Mouse (Mus musculus) layer of hippocampus, postnatal 36 days (tissue): Measurements from ENCODE around the gene Klhl26. TPM values are rescaled to one million over a fixed set of nuclear protein-coding genes. Genes with fewer than 3 reads are reported as not detected.

ENCODE experiments used
- DNase-seq, 2 experiments: peaks; one replicate each; pipeline ENCODE4 v3.0.0; 2022
- total RNA-seq, 2 experiments: library from RNA; stranded (reverse); gene quantifications; 2 replicates each; pipeline ENCODE4 v1.2.3; 2021

The Klhl26 gene
- total RNA-seq, 2 experiments from 2014 or later, result 57.4 to 59.0 TPM

DNA sequence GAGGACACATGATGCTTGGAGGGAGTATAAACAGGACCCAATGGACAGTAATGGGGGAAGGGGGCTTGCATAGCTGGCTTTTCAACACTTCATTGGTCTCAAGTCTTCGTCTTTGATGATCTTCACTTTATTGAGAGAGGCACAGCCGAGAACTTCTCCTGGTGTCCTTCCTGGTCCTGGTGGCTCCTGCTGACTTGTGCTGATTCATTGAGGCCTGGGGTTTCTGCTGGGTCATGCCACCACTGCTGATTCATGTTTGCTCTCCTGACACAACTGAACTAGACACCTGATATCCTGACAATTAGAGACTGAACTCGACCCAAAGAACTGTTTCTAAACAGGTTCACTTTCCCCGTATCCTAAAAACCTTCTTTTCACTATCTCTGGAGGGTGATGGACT is 33.4 kb downstream of the Klhl26 start:
- no peak for DNase-seq

GRCm38 (mm10) chr8:70441565-70441964 is 35.2 kb downstream of the Klhl26 start:
- DNase-seq, result no peak

- DNase-seq, result no peak
Measured at GRCm38 (mm10) chr8:70440246-70440645, 36.5 kb downstream of the Klhl26 start.

GRCm38 (mm10) chr8:70439848-70440179 is 37.0 kb downstream of the Klhl26 start:
- no peak for DNase-seq

GRCm38 (mm10) chr8:70439055-70439847 is 37.5 kb downstream of the Klhl26 start, which contains the start of gene Crtc1:
Gene Crtc1, minus strand, starts transcription at chr8:70439579.
- DNase-seq, result peak; percentile 97

GRCm38 (mm10) chr8:70438423-70438822 is 38.3 kb downstream of the Klhl26 start:
- DNase-seq, result no peak

GRCm38 (mm10) chr8:70435156-70435555 is 41.6 kb downstream of the Klhl26 start:
- no peak for DNase-seq

- no peak for DNase-seq
Measured at GRCm38 (mm10) chr8:70432991-70433536, 43.7 kb downstream of the Klhl26 start.

DNA sequence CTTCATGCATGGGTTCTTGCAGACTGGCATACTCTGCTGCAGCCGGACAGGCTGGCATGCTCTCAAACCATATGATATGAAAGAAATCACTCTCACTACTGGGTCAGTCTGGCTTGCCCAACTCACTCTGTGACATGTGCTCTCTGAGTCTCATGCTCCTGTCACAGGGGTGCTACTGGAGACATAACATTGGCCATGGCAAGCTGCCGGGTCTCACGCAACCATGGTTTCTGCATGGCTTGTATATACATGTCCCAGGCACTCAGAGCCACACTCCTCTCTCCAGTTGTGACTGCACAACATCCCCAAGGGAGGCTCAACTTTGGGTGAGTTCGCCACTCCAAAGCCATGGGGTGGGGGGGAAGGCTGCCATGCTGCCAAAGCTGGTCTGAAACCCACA is 45.6 kb downstream of the Klhl26 start:
- DNase-seq, result no peak

DNA sequence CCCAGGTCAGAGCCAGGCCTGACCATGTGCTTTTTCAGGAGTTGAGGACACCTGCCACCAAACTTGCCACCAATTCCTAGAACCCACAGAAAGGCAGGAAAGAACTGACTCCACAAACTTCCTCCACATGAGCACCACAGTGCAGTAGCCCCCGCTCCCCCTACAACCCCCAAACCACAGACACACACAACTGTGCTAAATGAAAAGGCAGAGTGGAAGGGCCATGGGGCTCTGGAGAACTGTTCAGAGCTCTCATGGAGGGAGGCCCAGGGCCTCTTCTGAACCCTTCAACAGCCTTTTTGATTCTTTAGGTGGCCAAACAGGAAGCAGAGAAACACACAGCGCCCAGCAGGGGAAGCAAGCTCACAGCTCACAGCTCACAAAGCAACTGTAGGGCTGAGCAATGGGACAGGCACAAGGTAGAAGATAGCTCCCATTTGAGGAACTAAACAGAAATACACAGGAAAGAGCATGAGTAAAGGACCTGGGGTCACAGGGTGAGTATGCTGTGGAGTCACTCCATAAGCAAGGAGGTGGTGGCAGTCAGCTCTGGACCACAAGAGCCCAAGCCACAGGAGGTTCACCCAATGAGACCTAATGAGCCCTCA is 50.4 kb downstream of the Klhl26 start:
- no peak for DNase-seq

DNA sequence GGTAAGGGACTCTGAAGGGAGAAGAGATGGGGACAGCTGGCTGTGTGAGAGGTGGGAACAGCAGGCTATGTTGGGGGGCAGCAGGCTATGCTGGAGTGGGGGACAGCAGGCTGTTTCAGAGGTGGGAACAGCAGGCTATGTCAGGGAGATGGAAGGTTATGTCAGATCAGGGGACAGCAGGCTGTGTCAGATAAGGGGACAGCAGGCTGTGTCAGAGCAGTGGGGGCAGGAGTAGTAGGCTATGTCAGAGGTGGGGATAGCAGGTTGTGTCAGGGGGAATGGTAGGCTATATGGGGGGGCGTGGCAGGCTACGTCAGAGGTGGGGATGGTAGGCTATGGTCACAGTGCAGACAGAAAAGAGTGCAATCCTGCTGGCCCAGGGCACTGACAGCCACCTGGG is 54.0 kb downstream of the Klhl26 start:
- DNase-seq, result no peak

DNA sequence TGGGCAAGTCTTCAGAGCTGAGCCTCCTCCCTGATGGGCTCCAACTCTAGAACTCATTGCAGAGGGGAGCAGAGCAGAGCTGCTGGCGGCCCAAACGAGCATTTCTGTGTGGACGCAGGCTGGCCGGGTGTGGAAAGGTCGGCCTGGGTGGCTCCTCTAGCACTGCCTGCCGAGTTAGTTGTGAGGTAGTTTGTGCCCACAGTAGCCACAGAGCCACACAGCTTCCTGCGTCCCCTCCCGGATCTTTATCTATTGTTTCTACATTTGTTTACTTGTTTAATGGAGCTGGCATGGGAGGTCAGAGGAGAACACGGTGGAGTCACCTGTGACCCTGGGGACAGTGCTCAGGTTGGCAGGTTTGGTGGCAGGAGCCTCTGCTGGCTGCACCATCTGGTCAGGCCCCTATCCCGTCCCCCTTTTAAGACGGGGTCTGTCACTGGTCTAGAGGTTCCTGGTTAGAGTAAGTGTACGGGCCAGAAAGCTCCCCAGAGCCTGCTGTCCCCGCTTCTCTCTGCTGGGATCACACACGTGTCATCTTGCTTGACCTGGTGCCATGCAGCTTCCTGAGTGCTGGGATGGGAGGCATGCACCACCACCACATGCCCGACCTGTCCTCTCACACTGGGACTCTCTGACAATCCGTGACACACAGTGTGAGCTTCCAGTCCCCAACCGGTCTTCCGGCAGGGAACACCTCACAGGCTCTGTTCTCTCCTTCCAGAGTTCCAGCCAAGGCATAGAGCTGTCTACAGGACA is 55.2 kb downstream of the Klhl26 start:
- DNase-seq, result no peak

GRCm38 (mm10) chr8:70419879-70420643 is 56.7 kb downstream of the Klhl26 start:
- no peak for DNase-seq

GRCm38 (mm10) chr8:70418954-70419353 is 57.8 kb downstream of the Klhl26 start:
- DNase-seq, result peak; percentile 63 to 64

DNA sequence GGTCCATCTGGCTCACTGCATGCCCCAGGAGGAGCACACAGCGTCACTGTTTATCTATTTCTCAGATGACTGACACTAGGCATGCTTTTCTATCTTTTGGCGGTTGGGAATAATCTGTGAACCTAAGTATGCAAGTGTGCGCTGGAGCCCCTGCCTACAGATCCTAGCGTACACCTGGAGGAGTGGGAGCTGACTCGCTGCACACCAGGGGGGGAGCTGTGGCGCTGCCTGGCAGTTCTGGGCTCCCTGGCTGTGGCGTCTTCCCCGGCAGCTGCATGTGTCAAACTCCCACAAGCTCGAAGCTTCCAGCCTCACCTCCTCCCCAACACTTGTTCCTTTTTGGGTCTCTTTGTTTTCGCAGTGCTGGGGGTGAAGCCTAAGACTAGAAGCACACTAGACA is 58.9 kb downstream of the Klhl26 start:
- peak; percentile 66 to 68 for DNase-seq

DNA sequence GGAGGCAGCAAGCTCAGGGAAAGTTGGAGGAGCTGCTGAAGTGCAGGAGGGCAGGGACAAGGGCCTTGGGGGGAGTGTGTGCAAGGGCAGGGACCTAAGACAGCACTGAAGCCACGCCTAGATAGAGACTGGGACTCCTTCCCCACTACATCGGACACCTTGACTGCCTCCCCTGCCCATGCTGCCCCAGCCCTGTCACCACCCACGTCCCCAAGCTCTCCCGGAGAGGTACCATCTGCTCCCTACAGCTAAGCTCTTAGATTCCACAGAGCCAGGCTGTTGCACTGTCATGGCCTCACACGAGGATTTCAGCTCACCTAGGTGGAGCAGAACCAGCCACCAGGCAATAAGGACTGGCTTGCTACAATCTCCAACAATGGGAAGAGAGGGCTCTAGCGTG is 59.8 kb downstream of the Klhl26 start:
- peak; percentile 58 to 62 for DNase-seq

DNA sequence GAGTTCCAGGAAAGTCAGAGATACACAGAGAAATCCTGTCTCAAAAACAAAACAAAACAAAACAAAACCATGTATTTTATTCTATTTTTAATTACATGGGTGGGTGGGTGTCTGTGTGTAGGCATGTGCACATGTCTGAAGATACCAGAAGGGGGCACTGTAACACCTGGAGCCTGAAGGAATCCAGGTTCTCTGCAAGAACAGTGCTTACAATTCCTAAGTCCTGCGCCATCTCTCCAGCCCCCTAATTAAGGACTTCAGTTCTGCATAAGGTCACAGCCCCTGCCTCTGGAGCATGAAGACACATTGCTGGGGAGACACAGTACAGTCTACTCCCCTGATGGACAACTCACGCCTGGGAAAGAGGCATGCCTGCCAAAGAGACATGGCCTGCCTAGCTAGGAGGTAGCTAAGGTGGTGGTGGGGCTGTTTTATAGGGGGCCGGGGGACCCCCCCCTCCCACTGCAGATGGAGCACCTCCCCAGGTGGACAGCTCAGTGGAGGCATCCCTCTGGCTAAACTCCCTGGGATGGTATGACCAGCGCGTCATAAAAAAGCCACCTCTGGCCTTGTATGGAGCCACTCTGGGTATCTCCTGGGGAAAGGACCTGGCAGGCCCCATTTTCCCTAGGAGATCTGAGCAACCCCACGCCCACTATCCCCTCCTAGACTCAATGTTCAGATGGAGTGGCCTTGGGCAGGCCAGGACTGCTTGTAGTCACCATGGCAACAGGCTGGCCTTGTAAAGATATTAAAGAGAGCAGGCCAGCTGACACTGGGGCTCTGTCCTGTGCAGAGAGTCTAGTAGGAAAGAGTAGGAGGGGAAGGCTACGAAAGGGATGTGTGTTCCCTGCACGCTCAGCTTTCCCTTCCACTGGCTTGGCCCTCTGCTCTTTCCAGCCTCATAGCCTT is 61.0 kb downstream of the Klhl26 start:
- DNase-seq, result no peak

- DNase-seq, result no peak
Measured at GRCm38 (mm10) chr8:70414310-70414946, 62.3 kb downstream of the Klhl26 start.

GRCm38 (mm10) chr8:70410281-70410680 is 66.5 kb downstream of the Klhl26 start:
- DNase-seq, result no peak

DNA sequence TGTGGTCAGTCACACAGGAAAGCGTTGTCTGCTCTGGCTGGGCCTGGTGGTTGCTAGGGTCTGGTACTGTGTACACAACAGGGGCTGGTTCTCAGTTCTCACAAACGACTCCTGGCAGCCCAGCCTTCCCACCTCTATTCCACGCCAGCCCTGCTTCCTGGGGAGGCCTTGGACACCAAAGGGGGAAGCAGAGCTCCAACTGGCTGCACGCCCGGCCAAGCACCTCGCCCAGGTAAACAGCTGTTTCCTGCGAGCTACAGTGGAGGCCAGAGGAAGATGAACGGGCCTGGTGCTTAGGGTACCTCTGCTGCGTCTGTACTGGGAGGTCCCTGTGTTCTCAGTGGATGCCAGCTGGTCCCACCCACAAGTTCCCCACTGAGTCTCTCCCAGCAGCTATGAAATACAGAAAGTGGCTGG is 67.3 kb downstream of the Klhl26 start:
- peak; percentile 71 to 74 for DNase-seq

DNA sequence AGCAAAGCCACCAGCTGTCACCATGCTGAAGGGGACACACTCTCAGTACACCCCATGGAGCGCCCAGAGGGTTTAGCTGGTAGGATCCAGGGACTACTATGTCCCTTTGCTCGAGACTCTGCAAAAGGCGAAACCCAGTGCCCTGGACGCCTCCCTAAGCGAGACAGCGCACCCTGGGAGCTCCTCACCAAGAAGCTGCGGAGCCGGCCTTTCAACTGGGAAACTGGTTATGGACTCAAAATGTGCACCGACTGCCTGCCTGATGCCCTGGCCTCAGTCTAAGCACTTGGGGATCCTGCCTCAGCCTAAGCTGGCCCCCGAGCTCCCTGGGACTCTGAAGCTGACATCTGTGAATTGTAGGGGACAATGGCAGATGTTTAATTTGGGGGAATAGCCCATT is 67.7 kb downstream of the Klhl26 start:
- DNase-seq, result no peak
